Mouse (Mus musculus) heart, embryonic 11.5 days (tissue): ENCODE measurements around the gene Vrk3. TPM values are rescaled to one million over a fixed set of nuclear protein-coding genes. Genes with fewer than 3 reads are reported as not detected.
"Not testable (repeated sequence)": the region's sequence is repeated elsewhere in the genome, so short reads cannot be mapped to it uniquely, and the experiment has no call there.

Source experiments
- ATAC-seq: fragments of 200-750 bp; cut with Nextera tagmentation; replicated peaks from 2 replicates; pipeline ENCODE4 v1.8.0; 2017; ENCODE audit warnings: moderate library complexity; ENCODE audit not compliant: insufficient number of reproducible peaks, low FRiP score, low TSS enrichment
- H3K27ac ChIP-seq: fragments of 300-500 bp; sonication (generic); 2 replicates; pipeline ENCODE4 v1.5.1; 2014; ENCODE audit warnings: mild to moderate bottlenecking, low read depth, low read length
- H3K27me3 ChIP-seq: fragments of 300-500 bp; sonication (generic); 2 replicates; pipeline ENCODE4 v1.6.1; 2014; ENCODE audit warnings: mild to moderate bottlenecking, low read length, mixed read lengths; ENCODE audit not compliant: control insufficient read depth, insufficient read depth
- H3K36me3 ChIP-seq: fragments of 300-500 bp; sonication (generic); 2 replicates; pipeline ENCODE4 v1.6.1; 2014; ENCODE audit warnings: mild to moderate bottlenecking, low read length, moderate library complexity, mixed read lengths; ENCODE audit not compliant: control insufficient read depth, insufficient read depth
- H3K4me1 ChIP-seq: fragments of 300-500 bp; sonication (generic); 2 replicates; pipeline ENCODE4 v1.6.1; 2014; ENCODE audit warnings: low read length; ENCODE audit not compliant: control insufficient read depth, insufficient read depth
- H3K4me2 ChIP-seq: fragments of 300-500 bp; sonication (generic); 2 replicates; pipeline ENCODE4 v1.6.1; 2014; ENCODE audit warnings: mild to moderate bottlenecking, moderate library complexity
- H3K4me3 ChIP-seq: fragments of 300-500 bp; sonication (generic); 2 replicates; pipeline ENCODE4 v1.5.1; 2014; ENCODE audit warnings: low read depth, low read length
- H3K9ac ChIP-seq: fragments of 300-500 bp; sonication (generic); 2 replicates; pipeline ENCODE4 v1.6.1; 2014; ENCODE audit warnings: mild to moderate bottlenecking, low read depth, low read length, moderate library complexity
- H3K9me3 ChIP-seq: fragments of 300-500 bp; sonication (generic); replicated peaks from 2 replicates; pipeline ENCODE4 v1.6.1; 2016; ENCODE audit warnings: low read length; ENCODE audit not compliant: control insufficient read depth
- WGBS: fragments of 180-500 bp; shearing (Covaris S2); extraction: QIAGEN DNeasy Blood & Tissue Kit; methylation state at CpG from one replicate; pipeline ENCODE4 v1.1.7; 2014; ENCODE audit not compliant: insufficient replicate concordance; 5-methylcytosine and 5-hydroxymethylcytosine counted together
- polyA plus RNA-seq: library from polyadenylated mRNA; unstranded; fragments of >200 nt; fragmentation: Nextera tagmentation; extraction: Ambion mirVana; gene quantifications from 2 replicates; pipeline ENCODE4 v1.2.1, GENCODE M21; 2014

Gene Vrk3
- 30.6 and 34.1 TPM in 2 replicates for polyA plus RNA-seq

DNA sequence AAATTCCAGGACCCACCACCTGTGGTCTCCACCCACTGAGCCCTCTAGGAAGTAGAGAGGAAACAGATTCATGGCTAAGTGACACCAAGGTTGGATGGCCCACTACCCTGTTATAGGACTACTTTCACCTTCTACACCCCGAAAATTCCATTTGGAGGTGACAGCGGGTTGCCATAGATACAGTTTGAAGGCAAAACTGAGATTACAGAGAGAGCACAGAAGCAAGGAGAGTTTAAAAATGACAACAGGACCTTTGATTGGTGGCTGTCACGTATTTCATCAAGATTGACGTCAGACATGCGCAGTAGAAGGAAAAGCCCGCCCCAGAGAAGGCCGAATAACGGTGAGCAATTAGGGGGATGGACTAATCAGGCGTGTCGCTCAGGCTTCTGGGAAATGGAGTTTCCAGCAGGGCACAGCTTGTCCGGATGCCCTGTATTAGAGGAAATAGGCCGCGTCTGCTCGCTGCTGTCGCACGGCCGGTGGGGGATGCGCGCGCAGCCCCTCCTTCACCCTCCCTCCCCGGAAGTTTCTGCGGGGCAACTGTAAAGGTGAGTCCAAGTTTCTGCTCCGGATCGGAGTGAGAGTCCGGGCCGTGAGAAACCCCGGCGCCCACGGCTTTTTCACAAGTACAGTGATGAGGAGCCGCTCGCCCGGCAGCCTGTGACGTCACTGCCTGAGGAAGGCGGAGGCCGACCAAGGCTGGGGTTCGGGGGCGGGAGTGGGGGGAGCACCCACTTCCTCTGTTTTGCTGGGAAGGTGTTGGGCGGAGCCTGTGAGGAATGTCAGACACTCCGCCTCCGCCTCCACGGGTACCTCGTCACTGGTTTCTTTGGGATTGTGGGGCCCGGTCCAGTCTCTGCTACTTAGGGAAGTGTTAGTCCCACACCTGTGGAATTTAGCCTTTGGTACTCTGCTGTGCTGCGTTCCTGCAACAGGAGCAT is at the start of gene Vrk3:
TSS of gene Vrk3 (plus strand) at position 313 of the 944 bp plus-strand sequence.
- H3K27ac ChIP-seq = peak within 1 kb of the TSS; percentile 83

GRCm38 (mm10) chr7:44701921-44702320 is 46.3 kb upstream of the Vrk3 start:
- Histone ChIP-seq H3K9me3 (0 out of 2 replicates have a peak, but pooled peaks cover 3% of the 10 kb centered on the region), H3K4me3 (no peak overlapping the region), H3K4me1 (peaks cover 4% of the 10 kb centered on the region; the same call in 1 of the 2 replicates), H3K4me2 (no peak overlapping the region), H3K27me3 (peaks cover 7% of the 10 kb centered on the region; the same call in 1 of the 2 replicates), H3K9ac (no peak overlapping the region), H3K36me3 (no peaks in the 10 kb centered on the region), H3K27ac (no peak overlapping the region)
- no peak for ATAC-seq
- WGBS = 2% methylated on average over 6 of the region's 6 CpGs

More for the DNA sequence above, at the start of gene Vrk3:
- peak within 1 kb of the TSS; percentile 57 for H3K4me3 ChIP-seq
- ATAC-seq = peak; percentile 96
- peak within 1 kb of the TSS; percentile 66 for H3K9ac ChIP-seq
- peak within 1 kb of the TSS; percentile 88 for H3K4me2 ChIP-seq
- H3K36me3 ChIP-seq = peaks cover 4% of the 10 kb centered on the region; the same call in 1 of the 2 replicates
- no peaks in the 10 kb centered on the region for H3K9me3 ChIP-seq
- H3K4me1 ChIP-seq = peaks cover 12% of the 10 kb centered on the region
- H3K27me3 ChIP-seq = peaks cover 4% of the 10 kb centered on the region; the same call in 1 of the 2 replicates
- WGBS = under 1% methylated on average over 44 of the region's 44 CpGs

GRCm38 (mm10) chr7:44702985-44703384 is 45.2 kb upstream of the Vrk3 start:
- no peaks in the 10 kb centered on the region for H3K36me3 ChIP-seq
- 68% methylated on average over 8 of the region's 8 CpGs for WGBS
- H3K4me1 ChIP-seq = no peaks in the 10 kb centered on the region
- no peak overlapping the region for H3K4me2 ChIP-seq
- no peak overlapping the region for H3K4me3 ChIP-seq
- no peak overlapping the region for H3K27ac ChIP-seq
- ATAC-seq = no peak
- H3K9ac ChIP-seq = no peak overlapping the region
- 0 out of 2 replicates have a peak, but pooled peaks cover 3% of the 10 kb centered on the region for H3K9me3 ChIP-seq
- peaks cover 7% of the 10 kb centered on the region; the same call in 1 of the 2 replicates for H3K27me3 ChIP-seq

DNA sequence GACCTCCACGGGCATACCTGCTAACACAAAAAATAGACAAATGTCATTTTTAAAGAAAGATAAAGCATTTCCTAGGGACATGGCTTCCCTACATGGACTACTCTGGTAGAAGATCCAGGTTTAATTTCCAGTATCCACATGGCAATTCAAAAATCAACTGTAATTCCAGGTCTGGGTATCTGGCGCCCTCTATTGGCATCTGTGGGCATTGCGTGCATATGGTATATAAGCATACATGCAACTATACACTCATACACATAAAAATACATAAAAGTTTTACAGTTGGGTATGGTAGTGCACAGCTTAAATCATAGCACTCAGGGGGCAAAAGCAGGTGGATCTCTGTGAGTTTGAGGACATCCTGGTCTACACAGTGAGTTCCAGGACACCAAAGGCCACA is 43.9 kb upstream of the Vrk3 start:
- 50% methylated on average over 3 of the region's 3 CpGs for WGBS
- H3K27ac ChIP-seq = no peak overlapping the region
- ATAC-seq = no peak

DNA sequence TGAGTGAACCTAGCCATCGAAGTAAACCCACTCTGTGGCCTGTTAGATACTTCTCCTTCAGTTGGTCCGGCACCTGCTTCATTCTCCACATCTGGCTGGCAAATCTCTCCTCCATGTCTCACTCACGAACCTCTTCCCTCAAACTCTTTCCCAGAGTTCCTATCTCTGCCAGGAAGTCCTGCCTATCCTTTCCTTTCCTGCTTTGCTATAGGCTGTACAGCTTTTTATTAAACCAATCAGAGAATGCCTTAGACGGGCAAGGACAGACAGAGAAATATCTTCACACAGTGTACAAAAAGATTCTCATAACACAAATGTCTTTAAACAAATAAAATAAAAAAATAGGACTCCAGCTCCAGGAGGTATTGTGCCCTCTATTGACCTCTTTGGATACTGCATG is 43.1 kb upstream of the Vrk3 start:
- ATAC-seq = no peak
- 81% methylated on average over 4 of the region's 4 CpGs for WGBS
- no peak overlapping the region for H3K4me3 ChIP-seq
- H3K27ac ChIP-seq = no peak overlapping the region
- no peaks in the 10 kb centered on the region for H3K27me3 ChIP-seq
- no peak overlapping the region for H3K9ac ChIP-seq
- no peaks in the 10 kb centered on the region for H3K4me1 ChIP-seq
- H3K4me2 ChIP-seq = no peak overlapping the region
- H3K9me3 ChIP-seq = 0 out of 2 replicates have a peak, but pooled peaks cover 3% of the 10 kb centered on the region
- no peaks in the 10 kb centered on the region for H3K36me3 ChIP-seq

More for the DNA sequence above, 43.9 kb upstream of the Vrk3 start:
- no peaks in the 10 kb centered on the region for H3K36me3 ChIP-seq
- 0 out of 2 replicates have a peak, but pooled peaks cover 3% of the 10 kb centered on the region for H3K9me3 ChIP-seq
- no peak overlapping the region for H3K4me3 ChIP-seq
- no peak overlapping the region for H3K4me2 ChIP-seq
- H3K4me1 ChIP-seq = no peaks in the 10 kb centered on the region
- H3K27me3 ChIP-seq = 0 out of 2 replicates have a peak, but pooled peaks cover 2% of the 10 kb centered on the region
- H3K9ac ChIP-seq = no peak overlapping the region

DNA sequence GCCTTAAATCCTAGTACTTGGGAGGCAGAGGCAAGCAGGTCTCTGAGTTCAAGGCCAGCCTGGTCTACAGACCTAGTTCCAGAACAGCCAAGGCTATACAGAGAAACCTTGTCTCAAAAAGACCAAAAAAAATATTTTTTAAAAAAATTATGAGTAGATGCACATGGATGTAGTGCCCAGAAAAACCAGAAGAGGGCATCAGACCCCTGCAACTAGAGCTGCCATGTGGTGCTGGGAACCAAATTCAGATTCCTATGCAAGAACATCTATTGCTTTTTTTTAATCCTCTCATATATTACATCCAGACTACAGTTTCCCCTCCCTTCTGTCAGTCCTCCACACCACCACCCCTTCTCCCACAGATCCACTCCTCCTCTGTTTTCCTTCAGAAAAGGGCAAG is 41.9 kb upstream of the Vrk3 start:
- H3K4me3 ChIP-seq = no peak overlapping the region
- H3K9ac ChIP-seq = no peak overlapping the region
- ATAC-seq = no peak
- H3K4me2 ChIP-seq = no peak overlapping the region
- H3K9me3 ChIP-seq = 0 out of 2 replicates have a peak, but pooled peaks cover 3% of the 10 kb centered on the region
- no peak overlapping the region for H3K27ac ChIP-seq
- no peaks in the 10 kb centered on the region for H3K27me3 ChIP-seq
- no peaks in the 10 kb centered on the region for H3K4me1 ChIP-seq
- H3K36me3 ChIP-seq = no peaks in the 10 kb centered on the region

GRCm38 (mm10) chr7:44707169-44707675 is 41.0 kb upstream of the Vrk3 start:
- no peaks in the 10 kb centered on the region for H3K36me3 ChIP-seq
- no peak overlapping the region for H3K4me2 ChIP-seq
- H3K4me1 ChIP-seq = no peaks in the 10 kb centered on the region
- WGBS = 82% methylated on average over 5 of the region's 5 CpGs
- no peak overlapping the region for H3K4me3 ChIP-seq
- 0 out of 2 replicates have a peak, but pooled peaks cover 3% of the 10 kb centered on the region for H3K9me3 ChIP-seq
- ATAC-seq = no peak
- H3K27me3 ChIP-seq = no peaks in the 10 kb centered on the region
- H3K9ac ChIP-seq = no peak overlapping the region
- no peak overlapping the region for H3K27ac ChIP-seq

- not testable (repeated sequence) for H3K36me3 ChIP-seq, H3K4me1 ChIP-seq, H3K4me2 ChIP-seq, H3K27ac ChIP-seq, H3K27me3 ChIP-seq, H3K9ac ChIP-seq, ATAC-seq, H3K9me3 ChIP-seq, H3K4me3 ChIP-seq
- WGBS = 83% methylated on average over 5 of the region's 6 CpGs
Measured at GRCm38 (mm10) chr7:44708093-44708492, 40.1 kb upstream of the Vrk3 start.
